Mouse (Mus musculus) megakaryocyte-erythroid progenitor cell, adult 5 weeks (primary cell): ENCODE data around the gene Gm14296. TPM values are rescaled to one million over a fixed set of nuclear protein-coding genes. Genes with fewer than 3 reads are reported as not detected.

Experiments
- polyA plus RNA-seq: library from polyadenylated mRNA; stranded (reverse); fragments of >175 nt; gene quantifications from 2 replicates; pipeline ENCODE4 v1.2.3, GENCODE M21; 2012

Gm14296 gene
- 0.30 and 0.35 TPM in 2 replicates for polyA plus RNA-seq

DNA sequence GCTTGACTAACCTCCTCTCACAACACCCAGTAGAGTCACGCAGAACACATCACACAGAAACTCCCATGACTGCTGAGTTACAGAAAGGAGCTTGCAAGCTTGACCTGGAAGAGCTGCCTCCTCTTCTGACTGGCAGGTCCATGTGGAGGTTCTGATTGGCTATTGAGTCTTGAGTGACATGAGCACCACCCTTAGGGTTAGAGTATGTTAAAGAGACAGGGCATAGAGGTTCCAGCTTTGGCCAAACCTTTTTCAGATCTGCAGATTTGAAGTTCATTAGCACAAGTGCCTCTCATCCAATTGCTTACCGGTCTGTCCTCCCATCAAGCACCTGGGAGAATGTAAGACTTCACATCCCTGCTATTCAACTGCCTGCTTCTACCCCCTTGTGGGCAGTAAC, at the start of gene Gm14296:
Gene Gm14296 (minus strand): TSS at position 101 of the 400 bp plus-strand sequence.

Other genes with a start within 250 kb of the Gm14296 start
- gene Gm14305, start 219.5 kb downstream of the Gm14296 start, polyA plus RNA-seq, result 0.78 and 1.0 TPM in 2 replicates
- 0.03 and 0.05 TPM in 2 replicates for gene Gm14295, start 129.2 kb downstream of the Gm14296 start, polyA plus RNA-seq
- gene Gm14408, start 96.7 kb downstream of the Gm14296 start, polyA plus RNA-seq, result not detected in 2 replicates
- 0.03 and 0.09 TPM in 2 replicates for gene Gm14419, start 73.1 kb upstream of the Gm14296 start, polyA plus RNA-seq
- gene Gm14401, start 146.5 kb upstream of the Gm14296 start, polyA plus RNA-seq, result not detected in 2 replicates